Mouse (Mus musculus) heart, adult 9 months (tissue): Measurements from ENCODE around the gene Ccl22.
A peak's percentile ranks its signal among the peaks of the same experiment; 100 is the strongest.

Source experiments
- DNase-seq, 2 experiments: peaks; one replicate each; pipeline ENCODE4 v3.0.0; 2022; ENCODE audit warnings: low spot score in 2 of 2

Gene Ccl22

GRCm38 (mm10) chr8:94734735-94735350, 10.5 kb upstream of the Ccl22 start:
- no peak for DNase-seq

GRCm38 (mm10) chr8:94735426-94736094, 9.8 kb upstream of the Ccl22 start:
- DNase-seq, result peak; percentile 28 to 33

DNA sequence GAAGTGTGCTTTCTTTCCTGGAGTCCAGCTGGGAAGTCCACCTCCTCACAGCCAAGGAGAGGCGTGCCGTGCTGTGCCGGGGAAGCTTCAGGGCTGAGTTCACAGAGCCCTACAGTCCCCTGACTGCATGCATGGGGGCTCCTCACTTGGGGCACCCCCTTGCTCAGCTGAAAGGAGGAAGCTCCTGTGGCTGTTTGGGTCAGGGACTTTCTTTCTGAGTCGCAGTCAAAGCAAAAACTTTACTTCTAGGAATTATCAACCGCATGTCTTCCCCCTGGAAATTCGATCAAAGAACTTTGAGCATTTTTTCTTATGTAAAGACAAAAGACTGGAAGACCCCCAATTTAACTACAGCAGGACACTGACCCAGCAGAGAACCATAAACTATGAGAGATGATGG, 5.6 kb upstream of the Ccl22 start:
- DNase-seq, result no peak

GRCm38 (mm10) chr8:94740591-94740990, 4.8 kb upstream of the Ccl22 start:
- no peak for DNase-seq

DNA sequence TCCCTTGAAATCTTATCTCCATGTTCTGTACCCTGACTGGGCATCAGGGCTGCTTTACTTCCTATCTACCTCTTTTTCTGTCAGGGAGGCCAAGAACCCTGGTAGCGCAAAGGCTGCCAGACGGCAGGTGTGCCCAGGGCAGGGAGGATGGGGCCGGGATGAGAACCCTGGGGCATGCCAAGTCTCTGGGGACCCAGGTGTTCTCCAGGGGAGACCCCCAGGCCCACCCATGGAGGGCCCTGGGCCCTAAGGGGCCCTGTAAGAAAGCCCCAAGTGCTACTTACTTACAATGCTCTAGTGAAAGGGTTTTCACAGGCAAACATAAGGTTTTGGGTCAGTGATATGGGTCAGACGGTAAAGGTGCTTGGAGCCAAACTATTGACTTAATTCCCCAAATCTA, 3.7 kb upstream of the Ccl22 start:
- DNase-seq, result no peak

- DNase-seq, result no peak
Measured at GRCm38 (mm10) chr8:94744484-94744883, 906 bp upstream of the Ccl22 start.

GRCm38 (mm10) chr8:94744972-94745371, 418 bp upstream of the Ccl22 start:
- no peak for DNase-seq

DNA sequence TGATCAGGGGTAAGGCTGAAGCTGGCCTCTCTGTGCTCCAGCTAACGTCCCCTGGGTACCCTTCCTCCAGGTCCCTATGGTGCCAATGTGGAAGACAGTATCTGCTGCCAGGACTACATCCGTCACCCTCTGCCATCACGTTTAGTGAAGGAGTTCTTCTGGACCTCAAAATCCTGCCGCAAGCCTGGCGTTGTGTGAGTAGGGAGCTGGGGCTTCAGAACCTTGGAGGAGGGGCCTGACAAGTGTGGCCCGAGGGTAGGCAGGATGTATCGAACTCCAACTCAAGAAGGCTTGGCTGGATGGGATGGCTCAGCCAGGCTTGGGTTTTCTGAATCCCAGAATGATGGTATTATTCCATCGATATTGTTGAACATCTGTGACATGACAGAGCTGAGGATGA, 1.4 kb downstream of the Ccl22 start:
- DNase-seq, result no peak

DNA sequence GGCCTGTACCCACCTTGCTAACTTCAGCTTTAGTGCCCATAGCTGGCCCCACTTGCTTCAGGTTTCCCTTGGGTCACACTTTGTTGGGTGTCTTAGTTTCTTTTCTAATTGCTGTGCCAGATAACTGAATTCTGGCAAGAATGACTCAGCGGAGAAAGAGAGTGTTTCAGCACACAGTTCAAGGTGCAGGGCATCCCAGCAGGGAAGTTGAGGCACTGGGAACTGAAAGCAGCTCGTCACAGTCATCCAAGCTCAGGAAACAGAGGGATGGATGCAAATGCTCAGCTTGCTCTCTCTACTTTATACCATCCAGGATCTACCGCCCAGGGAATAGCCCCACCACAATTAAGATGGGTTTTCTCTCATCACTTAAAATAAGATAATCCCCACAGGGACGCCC, 3.0 kb downstream of the Ccl22 start:
- no peak for DNase-seq

DNA sequence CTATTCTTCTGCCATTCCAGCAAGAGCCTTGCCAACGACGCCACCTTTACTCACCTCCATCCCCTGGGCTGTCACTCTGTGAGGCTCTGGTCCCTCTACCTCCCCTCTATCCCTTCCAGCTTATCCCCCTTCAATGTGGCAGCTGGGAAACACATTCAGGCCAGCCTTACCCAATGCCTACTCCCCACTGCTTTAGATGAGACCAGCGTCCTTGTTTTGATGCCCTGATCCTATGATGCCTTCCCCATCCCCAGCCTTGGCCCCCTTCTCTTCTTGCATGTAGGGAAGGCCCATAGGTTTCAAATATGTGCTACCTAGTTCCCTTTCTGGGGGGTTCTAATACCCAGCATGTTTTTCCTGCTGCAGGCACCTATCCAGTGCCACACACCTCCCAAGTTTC, 4.6 kb downstream of the Ccl22 start:
- no peak for DNase-seq

GRCm38 (mm10) chr8:94751023-94751849, 5.8 kb downstream of the Ccl22 start:
- DNase-seq, result no peak

DNA sequence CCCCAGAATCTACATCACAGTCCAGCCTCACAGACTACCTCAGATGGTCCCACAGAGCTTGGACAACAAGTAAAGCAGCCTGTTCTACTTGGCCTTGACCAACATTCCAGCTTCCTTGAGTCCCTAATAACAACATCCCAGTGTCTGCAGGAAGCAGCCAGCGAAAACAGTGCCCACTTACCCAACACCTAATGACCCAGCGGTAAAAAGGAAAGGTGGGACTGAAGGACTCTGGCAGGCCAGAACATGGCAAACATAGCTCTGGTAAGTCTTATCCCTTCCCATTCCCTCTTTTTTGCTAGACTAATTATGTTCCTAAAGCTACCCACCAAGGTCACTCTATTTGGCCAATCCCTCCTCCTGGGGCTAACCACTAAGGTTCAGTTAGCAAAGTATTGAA, 8.6 kb downstream of the Ccl22 start:
- no peak for DNase-seq

DNA sequence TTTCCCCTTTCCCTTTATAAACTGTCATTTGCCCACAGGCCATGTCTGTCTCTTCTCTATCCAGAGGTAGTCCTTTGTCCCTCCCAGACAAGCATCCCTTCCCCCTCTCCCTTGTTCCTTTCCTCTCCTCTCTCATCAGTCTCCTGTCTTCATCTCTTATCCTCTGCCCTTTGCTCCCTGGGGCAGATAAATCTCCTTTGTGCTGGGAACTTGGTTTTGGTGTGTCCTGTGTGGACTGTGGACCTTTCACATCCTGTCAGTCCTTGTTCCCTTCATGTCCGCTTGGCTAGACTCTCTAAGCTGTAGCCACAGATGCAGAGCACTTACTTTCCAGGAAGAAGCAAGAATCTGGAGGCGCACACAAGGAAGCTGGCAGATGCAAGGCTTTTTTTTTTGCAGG, 9.1 kb downstream of the Ccl22 start:
- no peak for DNase-seq

DNA sequence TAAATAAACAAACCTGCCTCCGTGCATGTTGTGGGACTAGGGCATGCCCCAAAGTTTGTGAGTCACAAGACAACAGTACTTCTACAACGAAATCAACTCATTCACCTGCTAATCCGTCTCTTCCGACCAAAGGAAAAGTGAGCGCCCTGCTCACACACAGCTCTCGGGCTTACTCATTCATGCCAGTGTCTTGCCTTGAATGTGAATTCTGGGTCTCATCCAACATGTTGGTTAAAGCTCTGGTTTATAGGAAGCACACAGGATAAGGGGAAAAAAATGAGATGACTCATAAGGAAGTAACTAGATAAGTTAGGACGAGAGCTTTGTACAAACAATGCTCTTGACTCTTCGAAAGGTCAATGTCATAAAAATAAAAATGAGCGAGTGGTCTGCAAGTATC, 21.6 kb downstream of the Ccl22 start:
- no peak for DNase-seq

DNA sequence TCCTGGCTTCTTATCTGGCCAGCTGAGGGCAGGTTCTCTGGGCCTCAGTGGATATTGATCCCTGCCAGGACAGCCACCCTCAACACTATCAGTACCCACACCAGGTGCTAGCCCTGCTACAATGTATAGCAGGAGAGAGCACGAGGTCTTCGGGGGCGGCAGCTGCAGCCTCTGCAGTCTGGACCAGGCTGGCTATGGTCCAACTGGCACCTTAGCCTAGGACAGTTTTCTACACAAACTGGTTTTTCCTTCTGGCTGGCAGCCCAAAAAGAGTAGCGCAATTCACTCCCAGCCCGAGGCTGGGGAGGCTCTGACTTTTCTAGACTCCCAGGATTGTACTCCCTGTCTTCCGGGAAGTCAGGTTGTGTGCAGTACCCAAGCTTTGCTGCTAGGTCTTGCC, 25.6 kb downstream of the Ccl22 start:
- DNase-seq, result no peak

- DNase-seq, result peak; percentile 86 to 87
Measured at GRCm38 (mm10) chr8:94771941-94772670, 26.7 kb downstream of the Ccl22 start, which contains the start of gene Cx3cl1. Gene Cx3cl1, plus strand, starts transcription at chr8:94772009.

GRCm38 (mm10) chr8:94773048-94773447, 27.7 kb downstream of the Ccl22 start:
- no peak for DNase-seq

- no peak for DNase-seq
Measured at GRCm38 (mm10) chr8:94773700-94774171, 28.3 kb downstream of the Ccl22 start.

DNA sequence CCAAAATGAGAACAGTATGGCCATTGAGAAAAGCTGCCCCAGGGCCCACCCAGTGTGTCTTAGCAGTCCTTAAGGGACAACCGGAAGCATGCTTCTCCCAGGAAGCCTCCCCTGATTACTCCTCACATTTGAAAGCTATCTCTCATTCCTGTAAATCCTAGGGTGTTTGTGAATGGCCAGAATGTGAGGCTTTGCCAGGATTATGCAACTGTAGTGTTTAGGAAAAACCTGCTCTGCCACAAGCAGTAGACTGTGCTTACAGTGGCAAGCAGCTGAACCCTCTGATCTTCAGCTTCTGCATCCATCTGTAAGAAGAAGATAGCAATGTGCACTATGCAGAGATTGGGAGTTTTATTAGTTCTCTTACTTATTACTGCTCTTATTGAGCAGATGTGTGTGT, 29.2 kb downstream of the Ccl22 start:
- DNase-seq, result no peak

DNA sequence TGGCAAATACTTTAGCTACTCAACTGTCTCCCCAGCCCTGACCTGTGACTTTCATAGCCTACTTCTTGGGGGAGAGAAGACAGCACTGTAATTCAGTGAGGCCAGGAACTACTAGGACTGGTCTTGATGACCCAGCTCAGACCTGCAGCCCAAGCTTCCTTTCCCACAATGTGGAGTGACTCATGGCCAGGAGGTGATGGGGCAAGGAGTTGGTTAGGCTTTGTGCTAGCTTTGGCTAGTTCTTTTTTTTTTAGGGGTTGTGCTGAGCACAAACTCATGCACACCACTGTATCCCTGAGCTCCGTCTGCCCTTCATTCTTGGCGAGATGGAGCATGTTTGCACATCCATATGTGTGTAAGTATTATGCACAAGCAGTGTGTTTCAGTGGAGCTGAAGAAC, 31.0 kb downstream of the Ccl22 start:
- DNase-seq, result no peak

DNA sequence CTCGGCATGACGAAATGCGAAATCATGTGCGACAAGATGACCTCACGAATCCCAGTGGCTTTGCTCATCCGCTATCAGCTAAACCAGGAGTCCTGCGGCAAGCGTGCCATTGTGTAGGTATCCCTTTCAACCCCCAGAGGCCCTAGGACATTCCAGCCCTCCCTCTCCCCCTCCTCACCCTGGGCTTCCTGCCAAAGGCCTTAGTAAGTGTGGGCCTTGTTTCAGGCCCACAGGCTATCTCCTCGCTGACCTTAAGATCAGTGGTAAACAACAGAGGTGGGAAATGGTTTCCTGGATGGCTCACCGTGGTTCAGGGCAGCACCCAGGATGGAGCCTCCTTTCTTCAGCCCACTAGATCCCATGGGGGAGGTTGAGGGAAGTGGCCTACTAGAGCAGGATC, 32.6 kb downstream of the Ccl22 start:
- no peak for DNase-seq

- DNase-seq, result peak; percentile 49 to 56
Measured at GRCm38 (mm10) chr8:94778473-94778872, 33.1 kb downstream of the Ccl22 start.
